Mouse (Mus musculus) heart, adult 2 months (tissue): Measurements from ENCODE around the gene Zfand3. TPM values are rescaled to one million over a fixed set of nuclear protein-coding genes. Genes with fewer than 3 reads are reported as not detected.

ENCODE experiments used
- DNase-seq, 2 experiments: peaks; one replicate each; pipeline ENCODE4 v3.0.0; 2021
- H3K27ac ChIP-seq: fragments of 200-600 bp; 2 replicates; pipeline ENCODE4 v1.8.1; 2022
- H3K27me3 ChIP-seq: fragments of 200-500 bp; 2 replicates; pipeline ENCODE4 v1.6.1; 2012; ENCODE audit warnings: mild to moderate bottlenecking, low read length, inconsistent platforms, mixed read lengths; ENCODE audit not compliant: control insufficient read depth, insufficient read depth
- H3K36me3 ChIP-seq: fragments of 200-500 bp; 2 replicates; pipeline ENCODE4 v1.6.1; 2012; ENCODE audit warnings: low read length, inconsistent platforms; ENCODE audit not compliant: control insufficient read depth, insufficient read depth
- H3K4me1 ChIP-seq: fragments of 200-500 bp; 2 replicates; pipeline ENCODE4 v1.6.1; 2011; ENCODE audit warnings: low read length; ENCODE audit not compliant: control insufficient read depth, insufficient read depth
- H3K4me3 ChIP-seq: fragments of 200-600 bp; 2 replicates; pipeline ENCODE4 v1.8.1; 2022
- H3K79me2 ChIP-seq: fragments of 200-500 bp; replicated peaks from 2 replicates; pipeline ENCODE4 v1.6.1; 2012; ENCODE audit warnings: mild to moderate bottlenecking, inconsistent platforms, low read length, moderate library complexity, mixed read lengths; ENCODE audit not compliant: control insufficient read depth, insufficient read depth
- H3K9ac ChIP-seq: fragments of 200-500 bp; 2 replicates; pipeline ENCODE4 v1.6.1; 2012; ENCODE audit warnings: low read depth, mild to moderate bottlenecking, control low read depth, inconsistent platforms, low read length, mixed read lengths
- CTCF ChIP-seq: fragments of 200-600 bp; IDR thresholded peaks from 2 replicates; pipeline ENCODE4 v1.8.1; 2022; ENCODE audit warnings: antibody characterized with exemption, mild to moderate bottlenecking, moderate library complexity
- EP300 ChIP-seq: fragments of 200-500 bp; IDR thresholded peaks from 2 replicates; pipeline ENCODE4 v1.6.1; 2011; ENCODE audit warnings: low read depth, low read length, control low read depth; ENCODE audit not compliant: insufficient read depth
- POLR2A ChIP-seq: fragments of 200-500 bp; IDR thresholded peaks from 2 replicates; pipeline ENCODE4 v1.6.1; 2011; ENCODE audit warnings: mild to moderate bottlenecking, low read depth, low read length, control low read depth; ENCODE audit not compliant: insufficient read depth
- WGBS: fragments of 180-500 bp; shearing (Covaris S2); methylation state at CpG from one replicate; pipeline ENCODE4 v1.1.7; 2018; 5-methylcytosine and 5-hydroxymethylcytosine counted together
- intact Hi-C: fragments of 180-260 bp; cut with DNase I; formaldehyde crosslinking; loops from one replicate; pipeline ENCODE4 v1.15.1; 2025
- polyA plus RNA-seq: library from polyadenylated mRNA; depleted of rRNA; stranded (reverse); fragments of >200 nt; gene quantifications from 2 replicates; pipeline ENCODE4 v1.2.3, GENCODE M21; 2012
- total RNA-seq, 2 experiments: library from RNA; stranded (reverse); gene quantifications; 2 replicates each; pipeline ENCODE4 v1.2.3; 2021

The Zfand3 gene
- total and polyA plus RNA-seq, 3 experiments = 106 to 149 (median 130) TPM

- peaks cover 2% of the 10 kb centered on the region for H3K4me1 ChIP-seq
- H3K9ac ChIP-seq = no peak overlapping the region
- H3K36me3 ChIP-seq = peaks cover 3% of the 10 kb centered on the region
- intact Hi-C loops = no loop called here
- H3K79me2 ChIP-seq = 0 out of 2 replicates have a peak, but pooled peaks cover 3% of the 10 kb centered on the region
- H3K27ac ChIP-seq = no peak overlapping the region
- H3K27me3 ChIP-seq = no peaks in the 10 kb centered on the region
- no peak for DNase-seq
- TF ChIP-seq POLR2A = no peak
- TF ChIP-seq CTCF = no peak
- no peak for TF ChIP-seq EP300
- no peak overlapping the region for H3K4me3 ChIP-seq
- WGBS = 92% methylated on average over 7 of the region's 7 CpGs
These were observed 124.7 kb downstream of the Zfand3 start for GRCm38 (mm10) chr17:30129220-30129619.

DNA sequence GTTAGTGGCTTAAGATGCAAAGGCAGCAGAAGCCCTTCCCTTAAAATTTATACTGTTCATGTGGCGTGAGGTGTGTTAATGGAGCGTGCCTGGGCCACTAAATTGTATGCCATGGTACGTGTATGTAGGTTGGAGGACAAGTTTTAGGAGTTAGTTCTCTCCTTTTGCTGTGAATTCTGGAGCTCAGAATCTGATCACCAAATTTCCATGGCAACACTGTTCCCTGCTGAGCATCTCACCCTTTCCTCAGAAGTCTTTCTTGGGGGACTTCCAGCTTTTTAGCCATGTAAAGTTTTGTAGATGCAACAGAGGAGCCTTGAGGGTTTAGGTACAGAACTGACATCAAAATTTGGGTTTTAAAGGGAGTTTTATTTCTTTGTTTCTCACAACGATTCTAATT, 125.8 kb downstream of the Zfand3 start:
- Histone ChIP-seq H3K27me3 (no peaks in the 10 kb centered on the region), H3K4me1 (peaks cover 2% of the 10 kb centered on the region), H3K79me2 (peaks cover 3% of the 10 kb centered on the region; the same call in 1 of the 2 replicates), H3K36me3 (peaks cover 3% of the 10 kb centered on the region), H3K9ac (no peak overlapping the region), H3K4me3 (no peak overlapping the region), H3K27ac (no peak overlapping the region)
- 91% methylated on average over 4 of the region's 4 CpGs for WGBS
- DNase-seq = no peak
- intact Hi-C loops = loop anchor here (1.0 kb wide), 1 partner anchor 12 kb away; no protein-coding TSS in a partner anchor
- no peak for TF ChIP-seq EP300
- TF ChIP-seq CTCF = no peak
- TF ChIP-seq POLR2A = no peak

- Histone ChIP-seq H3K27me3 (no peaks in the 10 kb centered on the region), H3K79me2 (peaks cover 3% of the 10 kb centered on the region; the same call in 1 of the 2 replicates), H3K9ac (no peak overlapping the region), H3K27ac (no peak overlapping the region), H3K36me3 (peaks cover 17% of the 10 kb centered on the region), H3K4me1 (peaks cover 7% of the 10 kb centered on the region), H3K4me3 (no peak overlapping the region)
- no peak for DNase-seq
- TF ChIP-seq EP300 (no peak), POLR2A (no peak), CTCF (no peak)
- WGBS = 52% methylated on average over 12 of the region's 12 CpGs
- intact Hi-C loops = no loop called here
These were observed 129.1 kb downstream of the Zfand3 start for GRCm38 (mm10) chr17:30133641-30134040.

DNA sequence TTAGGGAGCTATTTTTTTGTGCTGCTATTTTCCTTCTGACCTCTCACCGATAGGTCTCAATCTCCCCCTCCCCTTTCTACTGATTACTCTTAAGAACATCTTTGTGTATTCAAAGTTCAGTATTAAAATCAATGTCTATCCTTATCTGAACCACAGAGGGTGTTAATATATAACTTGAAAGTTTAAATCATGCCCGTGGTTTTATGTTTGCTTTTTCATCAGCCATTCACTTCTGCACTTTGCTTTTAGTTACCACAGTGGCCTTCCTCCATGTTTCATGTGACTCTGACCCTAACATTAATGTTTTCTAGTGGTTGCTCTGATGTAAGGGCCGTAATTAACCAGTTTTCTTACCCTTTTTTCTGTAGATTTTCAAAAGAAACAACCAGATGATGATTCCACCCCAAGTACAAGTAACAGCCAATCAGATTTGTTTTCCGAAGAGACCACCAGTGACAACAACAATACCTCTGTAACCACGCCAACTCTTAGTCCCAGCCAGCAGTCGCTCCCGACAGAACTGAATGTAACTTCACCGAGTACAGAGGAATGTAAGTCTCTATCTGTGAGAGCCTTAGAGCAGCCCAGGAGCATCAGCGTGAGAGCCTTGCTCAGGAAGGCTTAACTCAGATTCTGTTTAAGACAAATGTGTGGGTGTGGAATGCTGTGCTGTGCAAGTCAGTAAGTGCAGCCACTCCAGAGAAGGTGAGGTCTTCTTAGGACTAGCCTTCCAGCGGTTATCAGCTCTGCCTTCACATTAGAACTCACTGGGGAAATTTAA, 130.6 kb downstream of the Zfand3 start:
- peaks cover 3% of the 10 kb centered on the region; the same call in 1 of the 2 replicates for H3K79me2 ChIP-seq
- TF ChIP-seq POLR2A (no peak), CTCF (no peak), EP300 (no peak)
- H3K27me3 ChIP-seq = no peaks in the 10 kb centered on the region
- H3K4me1 ChIP-seq = peaks cover 10% of the 10 kb centered on the region
- H3K4me3 ChIP-seq = no peak overlapping the region
- no peak for DNase-seq
- H3K9ac ChIP-seq = no peak overlapping the region
- H3K27ac ChIP-seq = no peak overlapping the region
- 65% methylated on average over 10 of the region's 10 CpGs for WGBS
- intact Hi-C loops = no loop called here
- peaks cover 20% of the 10 kb centered on the region for H3K36me3 ChIP-seq

GRCm38 (mm10) chr17:30135890-30136289, 131.4 kb downstream of the Zfand3 start:
- Histone ChIP-seq H3K79me2 (peaks cover 4% of the 10 kb centered on the region; the same call in 1 of the 2 replicates), H3K9ac (no peak overlapping the region), H3K4me1 (peaks cover 10% of the 10 kb centered on the region), H3K27me3 (no peaks in the 10 kb centered on the region), H3K36me3 (peaks cover 20% of the 10 kb centered on the region), H3K27ac (no peak overlapping the region), H3K4me3 (no peak overlapping the region)
- TF ChIP-seq POLR2A (no peak), CTCF (no peak), EP300 (no peak)
- 87% methylated on average over 6 of the region's 6 CpGs for WGBS
- intact Hi-C loops = no loop called here
- DNase-seq = no peak

DNA sequence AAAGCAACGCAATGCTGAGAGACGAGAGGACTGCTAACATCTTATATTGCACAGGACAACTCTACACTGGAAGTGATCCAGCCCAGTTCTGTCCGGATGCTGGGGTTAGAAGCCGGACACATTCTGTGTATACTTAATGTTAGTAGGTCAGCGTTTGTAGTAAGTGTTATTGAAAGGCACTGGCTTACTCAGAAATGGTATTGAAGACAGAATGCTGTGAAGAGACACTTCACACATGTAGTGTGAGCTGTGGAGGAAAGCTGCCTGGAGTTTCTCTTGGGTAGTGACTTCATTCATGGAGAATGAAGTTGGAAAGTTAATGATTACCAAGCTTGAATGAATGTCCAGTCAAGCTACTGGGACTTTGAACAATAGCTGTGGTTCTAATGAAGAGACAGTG, 132.2 kb downstream of the Zfand3 start:
- H3K27ac ChIP-seq = no peak overlapping the region
- H3K4me3 ChIP-seq = no peak overlapping the region
- no peak overlapping the region for H3K9ac ChIP-seq
- DNase-seq = no peak
- whole genome bisulfite sequencing = 56% methylated on average over 5 of the region's 5 CpGs
- peaks cover 17% of the 10 kb centered on the region for H3K36me3 ChIP-seq
- peaks cover 10% of the 10 kb centered on the region for H3K4me1 ChIP-seq
- intact Hi-C loops = no loop called here
- peaks cover 4% of the 10 kb centered on the region for H3K79me2 ChIP-seq
- H3K27me3 ChIP-seq = no peaks in the 10 kb centered on the region
- TF ChIP-seq CTCF (no peak), EP300 (no peak), POLR2A (no peak)
